Mouse (Mus musculus): ENCODE measurements around the gene Kdsr. TPM values are rescaled to one million over a fixed set of nuclear protein-coding genes. Genes with fewer than 3 reads are reported as not detected.

Gene Kdsr
- 9.9 TPM for polyA plus RNA-seq (2012; fragmentation: generic; extraction: Trizol)

GRCm38 (mm10) chr1:106759572-106760435, at the start of gene Kdsr:
Kdsr (minus strand) TSS chr1:106759727.
- Histone ChIP-seq H3K36me3 (ENCODE audit: control insufficient read depth, insufficient read depth) (peaks cover under 1% of the 10 kb centered on the region), H3K79me2 (ENCODE audit: control insufficient read depth, insufficient read depth) (no peaks in the 10 kb centered on the region), H3K4me3 (peak within 1 kb of the TSS; percentile 63), H3ac (ENCODE audit: control insufficient read depth, insufficient read length) (peak within 1 kb of the TSS; percentile 55), H3K4me2 (ENCODE audit: low read depth) (peak within 1 kb of the TSS; percentile 95), H3K27me3 (ENCODE audit: control insufficient read depth, insufficient read depth, insufficient read length) (no peaks in the 10 kb centered on the region)
- TF ChIP-seq CEBPB (IDR thresholded peaks at IDR 0.05; ENCODE audit: insufficient read depth, poor library complexity, severe bottlenecking) (no peak), USF1 (IDR thresholded peaks at IDR 0.05; ENCODE audit: low read depth) (peak; percentile 37), POLR2AphosphoS2 (IDR thresholded peaks at IDR 0.05; ENCODE audit: insufficient read length, low read depth) (peak; percentile 99), SRF (IDR thresholded peaks at IDR 0.05; ENCODE audit: control insufficient read depth, insufficient read length, low read depth) (no peak), POLR2A (IDR thresholded peaks at IDR 0.05; ENCODE audit: insufficient read length, low read depth) (peak; percentile 100), TCF3 (IDR thresholded peaks at IDR 0.05; ENCODE audit: insufficient read length, low read depth) (no peak), MYOD1 (IDR thresholded peaks at IDR 0.05; ENCODE audit: control insufficient read depth in 1 of 3, insufficient read length in 2 of 3, low read depth in 2 of 3) (peak in 1 of 3 experiments; percentile 18), E2F4 (IDR thresholded peaks at IDR 0.05; ENCODE audit: insufficient read depth) (no peak), TCF12 (IDR thresholded peaks at IDR 0.05; ENCODE audit: insufficient read depth, poor library complexity, severe bottlenecking) (no peak), REST (IDR thresholded peaks at IDR 0.05; ENCODE audit: insufficient read depth, insufficient read length) (no peak), MAX (IDR thresholded peaks at IDR 0.05; ENCODE audit: low read depth) (peak; percentile 41)

GRCm38 (mm10) chr1:106799931-106800330, 40.4 kb upstream of the Kdsr start:
- H3K4me2 ChIP-seq (ENCODE audit: low read depth): no peak overlapping the region
- TF ChIP-seq POLR2A (IDR thresholded peaks at IDR 0.05; ENCODE audit: insufficient read length, low read depth) (no peak), E2F4 (IDR thresholded peaks at IDR 0.05; ENCODE audit: insufficient read depth) (no peak), CEBPB (IDR thresholded peaks at IDR 0.05; ENCODE audit: insufficient read depth, poor library complexity, severe bottlenecking) (no peak), POLR2AphosphoS2 (IDR thresholded peaks at IDR 0.05; ENCODE audit: insufficient read length, low read depth) (no peak), TCF3 (IDR thresholded peaks at IDR 0.05; ENCODE audit: insufficient read length, low read depth) (no peak), MYOD1 (IDR thresholded peaks at IDR 0.05; ENCODE audit: control insufficient read depth in 1 of 3, insufficient read length in 2 of 3, low read depth in 2 of 3) (no peak), TCF12 (IDR thresholded peaks at IDR 0.05; ENCODE audit: insufficient read depth, poor library complexity, severe bottlenecking) (no peak), SRF (IDR thresholded peaks at IDR 0.05; ENCODE audit: control insufficient read depth, insufficient read length, low read depth) (no peak), MAX (IDR thresholded peaks at IDR 0.05; ENCODE audit: low read depth) (no peak), USF1 (IDR thresholded peaks at IDR 0.05; ENCODE audit: low read depth) (no peak), REST (IDR thresholded peaks at IDR 0.05; ENCODE audit: insufficient read depth, insufficient read length) (no peak), MYOG (IDR thresholded peaks at IDR 0.05; ENCODE audit: control insufficient read depth in 1 of 3, insufficient read depth in 1 of 3, insufficient read length in 2 of 3, low read depth in 2 of 3) (no peak)

GRCm38 (mm10) chr1:106799406-106799805, 39.9 kb upstream of the Kdsr start:
- Histone ChIP-seq H3K36me3 (ENCODE audit: control insufficient read depth, insufficient read depth) (no peaks in the 10 kb centered on the region), H3K4me2 (ENCODE audit: low read depth) (no peak overlapping the region), H3K4me3 (no peak overlapping the region), H3K79me2 (ENCODE audit: control insufficient read depth, insufficient read depth) (peaks cover 19% of the 10 kb centered on the region), H3K27me3 (ENCODE audit: control insufficient read depth, insufficient read depth, insufficient read length) (no peaks in the 10 kb centered on the region), H3ac (ENCODE audit: control insufficient read depth, insufficient read length) (no peak overlapping the region)
- TF ChIP-seq MYOG (IDR thresholded peaks at IDR 0.05; ENCODE audit: control insufficient read depth in 1 of 3, insufficient read depth in 1 of 3, insufficient read length in 2 of 3, low read depth in 2 of 3) (no peak), POLR2A (IDR thresholded peaks at IDR 0.05; ENCODE audit: insufficient read length, low read depth) (no peak), MYOD1 (IDR thresholded peaks at IDR 0.05; ENCODE audit: control insufficient read depth in 1 of 3, insufficient read length in 2 of 3, low read depth in 2 of 3) (no peak), MAX (IDR thresholded peaks at IDR 0.05; ENCODE audit: low read depth) (no peak), CEBPB (IDR thresholded peaks at IDR 0.05; ENCODE audit: insufficient read depth, poor library complexity, severe bottlenecking) (no peak), SRF (IDR thresholded peaks at IDR 0.05; ENCODE audit: control insufficient read depth, insufficient read length, low read depth) (no peak), USF1 (IDR thresholded peaks at IDR 0.05; ENCODE audit: low read depth) (no peak), POLR2AphosphoS2 (IDR thresholded peaks at IDR 0.05; ENCODE audit: insufficient read length, low read depth) (no peak), REST (IDR thresholded peaks at IDR 0.05; ENCODE audit: insufficient read depth, insufficient read length) (no peak), TCF3 (IDR thresholded peaks at IDR 0.05; ENCODE audit: insufficient read length, low read depth) (no peak), E2F4 (IDR thresholded peaks at IDR 0.05; ENCODE audit: insufficient read depth) (no peak), TCF12 (IDR thresholded peaks at IDR 0.05; ENCODE audit: insufficient read depth, poor library complexity, severe bottlenecking) (no peak)

More at GRCm38 (mm10) chr1:106799931-106800330, 40.4 kb upstream of the Kdsr start:
- Histone ChIP-seq H3K79me2 (ENCODE audit: control insufficient read depth, insufficient read depth) (peaks cover 14% of the 10 kb centered on the region), H3K4me3 (no peak overlapping the region), H3K27me3 (ENCODE audit: control insufficient read depth, insufficient read depth, insufficient read length) (no peaks in the 10 kb centered on the region), H3K36me3 (ENCODE audit: control insufficient read depth, insufficient read depth) (no peaks in the 10 kb centered on the region), H3ac (ENCODE audit: control insufficient read depth, insufficient read length) (no peak overlapping the region)

GRCm38 (mm10) chr1:106796987-106797779, 37.7 kb upstream of the Kdsr start:
- H3K4me3 ChIP-seq: peak overlapping the region; percentile 78
- no peak for TF ChIP-seq POLR2AphosphoS2 (IDR thresholded peaks at IDR 0.05; ENCODE audit: insufficient read length, low read depth)
- TF ChIP-seq USF1 (IDR thresholded peaks at IDR 0.05; ENCODE audit: low read depth): no peak
- TF ChIP-seq MYOG (IDR thresholded peaks at IDR 0.05; ENCODE audit: control insufficient read depth in 1 of 3, insufficient read depth in 1 of 3, insufficient read length in 2 of 3, low read depth in 2 of 3): no peak
- TF ChIP-seq TCF12 (IDR thresholded peaks at IDR 0.05; ENCODE audit: insufficient read depth, poor library complexity, severe bottlenecking): no peak
- TF ChIP-seq SRF (IDR thresholded peaks at IDR 0.05; ENCODE audit: control insufficient read depth, insufficient read length, low read depth): no peak
- TF ChIP-seq MYOD1 (IDR thresholded peaks at IDR 0.05; ENCODE audit: control insufficient read depth in 1 of 3, insufficient read length in 2 of 3, low read depth in 2 of 3): no peak
- TF ChIP-seq E2F4 (IDR thresholded peaks at IDR 0.05; ENCODE audit: insufficient read depth): no peak
- TF ChIP-seq POLR2A (IDR thresholded peaks at IDR 0.05; ENCODE audit: insufficient read length, low read depth): no peak
- TF ChIP-seq TCF3 (IDR thresholded peaks at IDR 0.05; ENCODE audit: insufficient read length, low read depth): no peak
- no peak for TF ChIP-seq MAX (IDR thresholded peaks at IDR 0.05; ENCODE audit: low read depth)
- TF ChIP-seq REST (IDR thresholded peaks at IDR 0.05; ENCODE audit: insufficient read depth, insufficient read length): no peak
- no peak for TF ChIP-seq CEBPB (IDR thresholded peaks at IDR 0.05; ENCODE audit: insufficient read depth, poor library complexity, severe bottlenecking)
- H3K36me3 ChIP-seq (ENCODE audit: control insufficient read depth, insufficient read depth): no peaks in the 10 kb centered on the region
- H3K4me2 ChIP-seq (ENCODE audit: low read depth): peak overlapping the region; percentile 87
- no peaks in the 10 kb centered on the region for H3K27me3 ChIP-seq (ENCODE audit: control insufficient read depth, insufficient read depth, insufficient read length)
- peaks cover 41% of the 10 kb centered on the region for H3K79me2 ChIP-seq (ENCODE audit: control insufficient read depth, insufficient read depth)
- peak overlapping the region; percentile 90 for H3ac ChIP-seq (ENCODE audit: control insufficient read depth, insufficient read length)
